Mouse (Mus musculus): ENCODE results near the gene Defb7. TPM values are rescaled to one million over a fixed set of nuclear protein-coding genes. Genes with fewer than 3 reads are reported as not detected.

Defb7 gene
- not detected in 2 replicates for polyA plus RNA-seq (2015; fragmentation: Nextera tagmentation; extraction: Ambion mirVana)

DNA sequence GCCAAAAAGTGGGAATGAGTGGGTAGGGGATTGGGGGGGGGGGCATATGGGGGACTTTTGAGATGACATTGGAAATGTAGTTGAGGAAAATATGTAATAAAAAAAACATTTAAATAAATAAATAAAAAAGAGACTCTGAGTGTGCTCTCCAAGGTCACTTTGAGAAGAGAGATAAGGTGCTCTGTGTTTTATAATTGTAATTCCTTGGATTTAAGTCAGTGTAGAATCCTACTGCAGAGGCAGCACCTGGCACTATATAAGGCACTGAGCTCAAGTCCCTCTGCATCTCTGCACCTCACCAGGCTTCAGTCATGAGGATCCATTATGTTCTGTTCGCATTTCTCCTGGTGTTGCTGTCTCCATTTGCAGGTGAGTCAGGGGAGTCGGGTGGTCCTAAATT, at the start of gene Defb7:
Gene Defb7, plus strand, starts transcription at position 301 of the 400 bp plus-strand sequence.
- H3K27ac ChIP-seq (replicated peaks) = no peak within 1 kb of the TSS
- H3K36me3 ChIP-seq = no peaks in the 10 kb centered on the region
- no peak within 1 kb of the TSS for H3K9ac ChIP-seq (replicated peaks)
- ATAC-seq (replicated peaks) = no peak
- no peak within 1 kb of the TSS for H3K4me2 ChIP-seq (replicated peaks)
- no peak within 1 kb of the TSS for H3K4me3 ChIP-seq
- H3K4me1 ChIP-seq = no peaks in the 10 kb centered on the region
- WGBS = 91% methylated on average over 2 of the region's 2 CpGs
- 0 out of 2 replicates have a peak, but pooled peaks cover 5% of the 10 kb centered on the region for H3K9me3 ChIP-seq
- no peaks in the 10 kb centered on the region for H3K27me3 ChIP-seq

DNA sequence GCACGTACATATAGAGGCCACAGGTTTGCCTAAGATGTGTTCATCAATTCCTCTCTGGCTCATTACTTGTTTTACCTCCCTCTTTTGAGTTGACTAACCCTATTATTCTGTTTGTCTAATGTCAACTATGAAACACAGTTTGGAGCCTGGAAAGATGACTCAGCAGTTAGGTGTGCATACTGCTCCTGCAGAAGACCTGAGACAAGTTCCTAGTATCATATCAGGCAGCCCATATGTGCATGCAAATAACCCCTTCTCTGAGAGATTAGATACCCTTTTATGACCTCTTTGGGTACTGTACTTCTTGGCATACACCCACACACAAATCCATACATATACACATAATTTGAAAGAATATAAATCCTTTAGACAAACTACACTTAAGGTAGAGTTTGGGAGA, 48.5 kb upstream of the Defb7 start:
- Histone ChIP-seq H3K27me3 (no peaks in the 10 kb centered on the region), H3K4me1 (no peaks in the 10 kb centered on the region), H3K4me3 (no peak overlapping the region), H3K9me3 (peaks cover 8% of the 10 kb centered on the region; the same call in 1 of the 2 replicates), H3K4me2 (replicated peaks) (no peak overlapping the region), H3K9ac (replicated peaks) (no peak overlapping the region), H3K27ac (replicated peaks) (no peak overlapping the region), H3K36me3 (no peaks in the 10 kb centered on the region)
- ATAC-seq (replicated peaks) = no peak
- WGBS = 65% methylated on average over 1 of the region's 1 CpGs

DNA sequence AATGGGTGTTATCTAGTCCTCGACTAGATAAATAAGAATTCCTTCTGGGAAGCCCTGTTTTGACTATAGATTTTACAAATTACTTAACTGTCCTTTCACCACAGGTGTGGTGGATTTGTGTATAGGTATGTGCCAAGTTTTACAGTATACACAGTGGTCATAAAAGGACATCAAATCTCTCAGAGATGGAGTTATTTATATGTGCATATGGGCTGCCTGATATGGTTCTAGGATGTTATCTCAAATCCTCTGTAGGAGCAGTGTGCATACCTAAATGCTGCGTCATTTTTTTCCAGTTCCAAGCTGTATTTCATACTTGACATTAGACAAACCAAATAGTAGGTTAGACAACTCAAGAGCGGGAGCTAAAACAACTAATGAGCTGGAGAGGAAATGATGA, 33.5 kb upstream of the Defb7 start:
- no peak overlapping the region for H3K9ac ChIP-seq (replicated peaks)
- no peaks in the 10 kb centered on the region for H3K27me3 ChIP-seq
- no peak overlapping the region for H3K4me2 ChIP-seq (replicated peaks)
- H3K27ac ChIP-seq (replicated peaks) = no peak overlapping the region
- no peak for ATAC-seq (replicated peaks)
- peaks cover 3% of the 10 kb centered on the region; the same call in 1 of the 2 replicates for H3K9me3 ChIP-seq
- no peak overlapping the region for H3K4me3 ChIP-seq
- H3K4me1 ChIP-seq = no peaks in the 10 kb centered on the region
- H3K36me3 ChIP-seq = no peaks in the 10 kb centered on the region
- 83% methylated on average over 3 of the region's 3 CpGs for WGBS

DNA sequence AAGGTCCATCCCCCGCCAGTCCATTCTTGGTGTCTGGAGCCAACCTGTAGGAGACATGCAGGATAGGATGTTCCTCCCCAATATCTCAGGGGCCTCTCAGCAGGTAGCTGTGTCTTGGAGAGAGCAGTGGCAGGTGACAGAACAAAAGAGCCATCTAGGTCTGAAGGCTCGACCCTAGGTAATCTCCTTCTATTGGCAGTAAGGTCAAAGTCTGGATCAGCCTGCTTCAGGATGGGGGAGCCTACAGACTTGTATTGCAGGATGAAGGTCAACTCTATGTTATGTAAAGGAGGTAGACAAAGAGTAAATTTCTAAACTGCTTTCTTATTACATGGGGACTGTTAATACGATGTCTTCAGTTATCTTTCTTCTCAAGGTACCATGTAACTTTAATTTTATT, 25.9 kb upstream of the Defb7 start:
- H3K27me3 ChIP-seq = no peaks in the 10 kb centered on the region
- H3K4me3 ChIP-seq = no peak overlapping the region
- H3K9me3 ChIP-seq = 0 out of 2 replicates have a peak, but pooled peaks cover 8% of the 10 kb centered on the region
- H3K9ac ChIP-seq (replicated peaks) = no peak overlapping the region
- 80% methylated on average over 3 of the region's 3 CpGs for WGBS
- H3K36me3 ChIP-seq = no peaks in the 10 kb centered on the region
- no peaks in the 10 kb centered on the region for H3K4me1 ChIP-seq
- no peak overlapping the region for H3K27ac ChIP-seq (replicated peaks)
- H3K4me2 ChIP-seq (replicated peaks) = no peak overlapping the region
- ATAC-seq (replicated peaks) = no peak

DNA sequence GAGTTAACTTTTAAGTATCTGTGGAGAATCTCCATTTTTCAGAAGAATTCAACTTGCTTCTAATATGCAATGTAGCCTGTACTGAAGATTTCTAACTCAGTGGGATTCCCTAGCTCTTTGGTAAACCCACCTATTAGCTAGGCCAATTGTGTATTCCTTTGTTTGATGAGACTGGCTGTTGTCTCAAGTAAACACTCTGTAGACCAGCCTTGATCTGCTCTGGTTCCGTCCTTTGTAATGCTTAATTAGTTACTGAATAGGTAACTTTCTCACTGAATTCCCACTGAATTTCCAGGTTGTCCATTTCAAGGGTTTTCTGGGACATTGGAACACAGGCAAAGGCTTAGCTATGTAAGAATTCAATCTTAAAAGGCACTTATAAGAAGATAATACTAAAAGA, 5.6 kb downstream of the Defb7 start:
- WGBS = 71% methylated on average over 1 of the region's 1 CpGs

DNA sequence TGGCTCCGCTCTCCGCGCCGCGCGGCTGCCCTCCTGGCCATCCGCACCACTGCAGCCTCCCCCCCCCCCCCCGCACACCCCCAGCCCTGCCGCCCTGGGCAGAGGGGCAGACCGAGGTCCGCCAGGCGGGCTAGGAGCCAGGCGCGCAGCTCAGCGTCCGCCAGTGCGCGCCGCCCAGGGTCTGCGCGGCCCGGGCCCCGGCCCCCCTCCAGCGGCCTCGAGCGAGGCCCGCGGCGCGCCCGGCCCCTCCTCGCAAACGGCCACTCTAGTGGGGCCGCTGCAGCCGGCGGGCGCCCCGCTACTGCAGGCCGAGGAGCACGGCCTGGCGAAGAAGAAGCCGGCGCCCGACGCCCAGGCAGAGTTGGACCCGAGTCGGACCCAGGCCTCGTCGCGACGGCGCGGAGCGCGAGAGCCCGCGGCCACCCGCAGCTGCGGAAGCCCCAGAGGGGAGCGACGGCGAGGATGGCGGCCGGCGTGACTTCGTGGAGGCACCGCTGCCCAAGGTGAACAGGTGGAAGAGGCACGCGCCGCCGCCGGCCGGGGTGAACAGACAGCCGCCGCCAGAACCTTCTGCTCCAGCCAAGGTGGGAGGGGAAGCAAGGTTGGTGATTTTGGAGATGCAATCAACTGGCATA, 40.4 kb downstream of the Defb7 start:
- Histone ChIP-seq H3K36me3 (no peaks in the 10 kb centered on the region), H3K4me2 (replicated peaks) (peak overlapping the region; percentile 37), H3K27me3 (no peaks in the 10 kb centered on the region), H3K27ac (replicated peaks) (no peak overlapping the region), H3K4me3 (peak overlapping the region; percentile 28), H3K9me3 (peaks cover 4% of the 10 kb centered on the region; the same call in 1 of the 2 replicates), H3K4me1 (no peaks in the 10 kb centered on the region), H3K9ac (replicated peaks) (no peak overlapping the region)
- ATAC-seq (replicated peaks) = peak; percentile 43; the same call in 1 of the 2 replicates
- 12% methylated on average over 63 of the region's 75 CpGs for WGBS

More for the DNA sequence above, 5.6 kb downstream of the Defb7 start:
- Histone ChIP-seq H3K36me3 (no peaks in the 10 kb centered on the region), H3K4me2 (replicated peaks) (no peak overlapping the region), H3K4me3 (no peak overlapping the region), H3K9me3 (peaks cover 11% of the 10 kb centered on the region; the same call in 1 of the 2 replicates), H3K9ac (replicated peaks) (no peak overlapping the region), H3K27me3 (no peaks in the 10 kb centered on the region), H3K27ac (replicated peaks) (no peak overlapping the region), H3K4me1 (no peaks in the 10 kb centered on the region)
- no peak for ATAC-seq (replicated peaks)

DNA sequence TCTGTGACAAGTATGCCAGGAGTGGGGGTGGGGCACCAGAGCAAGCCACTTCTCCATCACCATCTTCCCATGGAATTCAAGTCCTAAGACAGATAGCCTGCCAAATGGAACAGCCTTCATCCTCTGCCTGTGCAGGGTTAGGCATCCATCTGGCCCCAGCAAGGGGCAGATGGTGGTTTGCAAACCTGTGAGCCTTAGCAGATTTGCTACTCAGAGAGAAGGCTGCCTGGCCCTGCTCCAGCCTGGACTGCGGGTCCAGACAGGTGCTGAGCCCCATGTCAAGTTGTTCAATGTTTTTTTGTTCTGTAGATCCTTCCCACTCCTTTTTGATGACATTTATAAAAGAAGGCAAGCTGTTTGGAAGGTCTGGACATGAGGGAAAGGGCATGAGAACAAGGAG, 45.5 kb downstream of the Defb7 start:
- Histone ChIP-seq H3K27me3 (no peaks in the 10 kb centered on the region), H3K9me3 (no peaks in the 10 kb centered on the region; the same call in 1 of the 2 replicates), H3K4me3 (no peak overlapping the region), H3K4me2 (replicated peaks) (no peak overlapping the region), H3K9ac (replicated peaks) (no peak overlapping the region), H3K36me3 (no peaks in the 10 kb centered on the region), H3K4me1 (no peaks in the 10 kb centered on the region), H3K27ac (replicated peaks) (no peak overlapping the region)
- ATAC-seq (replicated peaks) = no peak
- 83% methylated on average over 1 of the region's 1 CpGs for WGBS

Small RNA genes within 50 kb of the gene (microRNA-seq; reads per million reads assigned to microRNA genes)
- gene Gm27288 (not detected), gene Gm27852 (not detected)

Other genes with a start within 250 kb of the Defb7 start
- gene Defb5, start 247.5 kb upstream of the Defb7 start, polyA plus RNA-seq (2015; fragmentation: Nextera tagmentation; extraction: Ambion mirVana) = not detected in 2 replicates
- gene Defb3, start 201.7 kb upstream of the Defb7 start, polyA plus RNA-seq (2015; fragmentation: Nextera tagmentation; extraction: Ambion mirVana) = not detected in 2 replicates
- gene Defb8, start 47.5 kb upstream of the Defb7 start, polyA plus RNA-seq (2015; fragmentation: Nextera tagmentation; extraction: Ambion mirVana) = not detected in 2 replicates
- gene 4930467E23Rik, start 234.5 kb downstream of the Defb7 start, polyA plus RNA-seq (2015; fragmentation: Nextera tagmentation; extraction: Ambion mirVana) = not detected in 2 replicates